Mouse (Mus musculus) bone marrow macrophage, adult 2 months (primary cell): ENCODE measurements at regions not wholly inside any gene's neighbourhood (a gene's known extent, or its start where the extent isn't known, plus 50 kb on each side); places are given as distances from the start of the nearest gene placed in this dataset.

Source experiments
- H3K27ac ChIP-seq: 2 replicates; pipeline ENCODE4 v1.5.1; 2012; ENCODE audit warnings: low read depth, low read length; ENCODE audit not compliant: insufficient read depth
- H3K4me1 ChIP-seq: 2 replicates; pipeline ENCODE4 v1.6.1; 2012; ENCODE audit warnings: low read length; ENCODE audit not compliant: control insufficient read depth, insufficient read depth
- H3K4me3 ChIP-seq: 2 replicates; pipeline ENCODE4 v1.5.1; 2012; ENCODE audit warnings: mild to moderate bottlenecking, low read length, moderate library complexity; ENCODE audit not compliant: insufficient read depth
- CTCF ChIP-seq: IDR thresholded peaks from 2 replicates; pipeline ENCODE4 v1.5.1; 2012; ENCODE audit warnings: low read depth, mild to moderate bottlenecking, low read length, moderate library complexity
- POLR2A ChIP-seq: IDR thresholded peaks from 2 replicates; pipeline ENCODE4 v1.6.1; 2012; ENCODE audit warnings: mild to moderate bottlenecking, low read depth, low read length, borderline replicate concordance

DNA sequence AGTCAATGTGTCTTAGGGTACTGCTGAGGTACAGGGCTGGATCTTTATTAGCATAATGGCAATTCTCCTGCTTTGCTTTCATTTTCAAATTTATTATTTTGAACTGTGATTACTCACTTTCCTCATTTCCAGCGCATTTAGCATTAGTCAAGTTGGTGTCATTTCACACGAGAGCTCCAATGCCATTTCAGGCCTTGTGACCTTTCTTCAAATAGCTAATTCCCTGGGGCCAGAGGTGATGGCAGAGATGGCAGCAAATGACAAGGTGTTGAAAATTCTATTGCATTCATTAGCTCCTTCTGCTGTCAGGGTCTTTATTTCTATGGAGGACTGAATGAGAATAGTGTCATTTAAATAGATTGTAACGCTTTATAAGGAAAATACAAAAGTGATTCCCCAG lies 300.9 kb upstream of the Dcn start:
- Histone ChIP-seq H3K4me1 (no peaks in the 10 kb centered on the region), H3K27ac (no peak overlapping the region), H3K4me3 (no peak overlapping the region)
- TF ChIP-seq POLR2A: no peak
- no peak for TF ChIP-seq CTCF

DNA sequence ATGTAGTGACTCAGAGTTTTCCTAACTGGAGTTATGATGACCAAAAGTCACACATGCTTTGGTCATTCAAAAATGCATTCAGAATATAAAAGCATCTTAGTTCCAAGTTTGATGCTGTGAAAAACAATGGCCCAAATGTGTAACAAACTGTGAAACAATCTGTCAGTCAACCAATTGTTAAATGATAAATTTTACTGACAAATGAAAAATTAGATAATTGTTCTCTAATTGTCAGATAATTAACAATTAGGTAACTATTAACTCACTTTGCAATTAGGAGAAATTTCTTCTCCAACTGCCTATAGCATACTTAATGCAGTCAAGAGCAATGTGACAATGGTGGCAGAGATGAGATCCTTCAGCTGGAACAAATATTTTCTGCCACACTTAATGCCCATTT lies 289.7 kb upstream of the Dcn start:
- no peak overlapping the region for H3K27ac ChIP-seq

DNA sequence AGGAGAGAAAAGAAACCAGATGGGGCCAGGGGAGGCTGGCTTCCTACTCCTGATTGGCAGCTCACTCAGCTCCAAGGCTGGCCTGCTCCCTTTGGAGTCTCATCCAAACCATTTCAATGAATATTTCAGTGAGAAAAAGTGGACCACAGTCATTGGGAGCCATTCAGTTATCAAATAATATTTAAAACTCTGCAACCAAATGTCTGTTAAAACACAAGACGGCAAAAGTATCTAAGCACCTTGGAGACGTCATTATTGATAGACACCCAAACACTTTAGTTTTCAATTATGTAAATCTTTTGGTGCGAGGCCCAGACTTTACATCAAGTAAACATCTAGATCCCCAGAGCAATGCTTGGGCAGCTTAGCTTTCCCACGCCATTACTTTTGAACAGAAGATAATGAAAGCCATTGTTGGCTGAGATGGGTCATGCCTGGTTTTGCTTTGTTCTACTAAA lies 268.1 kb upstream of the Dcn start:
- no peak for TF ChIP-seq POLR2A
- TF ChIP-seq CTCF: no peak
- no peak overlapping the region for H3K4me3 ChIP-seq
- no peaks in the 10 kb centered on the region for H3K4me1 ChIP-seq
- H3K27ac ChIP-seq: no peak overlapping the region

More for the DNA sequence above, 289.7 kb upstream of the Dcn start:
- Histone ChIP-seq H3K4me3 (no peak overlapping the region), H3K4me1 (no peaks in the 10 kb centered on the region)
- TF ChIP-seq CTCF: no peak
- no peak for TF ChIP-seq POLR2A

DNA sequence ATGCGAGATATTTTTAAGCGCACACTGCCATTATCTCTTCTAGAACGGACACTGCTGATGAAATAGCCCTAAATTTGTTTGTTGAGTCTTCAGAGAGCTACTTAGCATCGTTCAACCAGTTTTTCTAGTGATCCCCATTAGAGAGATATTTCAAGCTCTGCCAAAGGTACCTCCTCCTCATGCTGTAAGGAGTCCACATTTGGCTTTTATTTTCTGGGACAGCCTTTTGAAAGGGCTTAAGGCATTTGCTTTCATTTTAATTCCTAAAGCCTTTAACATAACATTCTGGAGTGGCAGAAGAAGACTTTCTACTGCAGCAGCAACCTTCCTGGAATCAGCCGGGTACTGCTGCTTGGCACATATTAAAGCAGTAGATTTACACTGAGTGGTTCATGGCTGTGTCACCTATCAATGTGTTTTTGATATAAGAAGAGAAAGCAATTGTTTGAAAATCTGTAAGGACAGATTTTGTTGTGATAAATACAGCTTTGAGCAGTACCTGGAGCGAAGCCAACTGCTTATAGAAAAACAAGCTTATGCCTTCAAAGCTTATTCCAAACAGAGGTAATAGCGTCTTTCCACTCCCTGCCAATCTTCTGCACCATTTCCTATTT lies 267.5 kb upstream of the Dcn start:
- Histone ChIP-seq H3K4me1 (no peaks in the 10 kb centered on the region), H3K27ac (no peak overlapping the region), H3K4me3 (no peak overlapping the region)
- TF ChIP-seq POLR2A (no peak), CTCF (no peak)

DNA sequence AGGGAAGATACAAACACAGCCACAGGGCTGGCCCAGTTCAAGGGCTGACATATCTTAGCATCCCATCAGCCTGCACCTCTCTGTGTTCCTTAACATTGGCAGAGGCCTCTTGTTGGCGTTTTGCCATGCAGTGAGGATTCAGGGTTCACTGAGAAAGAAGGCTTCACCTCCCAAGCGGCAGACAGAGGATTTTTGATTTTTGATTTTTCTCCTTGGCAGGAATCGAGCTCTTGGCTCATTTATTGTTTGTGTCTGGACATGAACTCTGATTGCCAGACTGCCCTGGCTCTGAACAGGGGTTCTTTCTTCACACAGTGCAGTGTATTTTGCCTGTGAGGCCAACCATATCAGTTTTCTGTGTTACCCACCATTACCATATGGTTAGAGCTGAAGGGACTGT lies 259.9 kb upstream of the Dcn start:
- Histone ChIP-seq H3K4me3 (no peak overlapping the region), H3K27ac (no peak overlapping the region), H3K4me1 (no peaks in the 10 kb centered on the region)
- TF ChIP-seq CTCF: no peak
- TF ChIP-seq POLR2A: no peak

DNA sequence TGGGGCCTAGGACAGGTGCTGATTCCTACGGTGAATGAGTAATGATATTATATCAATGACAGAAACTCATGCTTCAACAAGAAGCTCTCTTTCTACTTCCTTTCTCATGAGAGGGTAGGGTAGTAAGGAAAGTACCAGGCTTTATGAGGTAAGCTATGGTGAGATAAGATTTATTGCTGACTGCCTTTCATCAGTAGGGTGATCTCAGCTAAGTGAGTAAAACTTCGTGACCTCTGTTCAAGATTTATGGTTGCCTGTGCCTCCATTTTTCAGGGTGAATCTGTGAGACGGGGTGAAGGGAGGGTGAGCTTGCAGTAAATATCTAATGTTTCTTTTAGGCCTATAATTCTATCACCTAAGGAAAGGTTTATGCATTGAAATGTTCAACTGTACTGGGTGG lies 259.0 kb upstream of the Dcn start:
- TF ChIP-seq CTCF (no peak), POLR2A (no peak)
- no peak overlapping the region for H3K27ac ChIP-seq
- H3K4me1 ChIP-seq: no peaks in the 10 kb centered on the region
- no peak overlapping the region for H3K4me3 ChIP-seq

DNA sequence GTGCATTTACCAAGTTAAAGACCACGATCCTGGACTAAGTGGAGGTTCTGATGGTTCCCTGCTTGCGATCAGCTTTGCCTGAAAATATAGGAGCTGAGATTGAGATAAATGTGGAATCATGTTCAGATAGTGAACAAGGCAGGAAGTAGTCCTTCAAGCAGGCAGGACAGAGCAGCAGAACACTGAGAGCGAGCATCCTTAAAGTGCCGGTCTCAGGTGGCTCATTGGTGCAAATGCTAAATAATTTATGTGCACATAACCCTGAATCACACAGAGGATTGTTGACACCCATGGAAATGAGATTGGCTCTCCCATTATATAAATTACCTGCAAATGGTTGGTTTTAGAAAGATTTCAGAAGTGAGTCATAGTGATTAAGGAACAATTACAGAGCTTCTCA lies 243.8 kb upstream of the Dcn start:
- H3K27ac ChIP-seq: no peak overlapping the region
- H3K4me3 ChIP-seq: no peak overlapping the region
- H3K4me1 ChIP-seq: no peaks in the 10 kb centered on the region
- TF ChIP-seq POLR2A: no peak
- TF ChIP-seq CTCF: no peak

DNA sequence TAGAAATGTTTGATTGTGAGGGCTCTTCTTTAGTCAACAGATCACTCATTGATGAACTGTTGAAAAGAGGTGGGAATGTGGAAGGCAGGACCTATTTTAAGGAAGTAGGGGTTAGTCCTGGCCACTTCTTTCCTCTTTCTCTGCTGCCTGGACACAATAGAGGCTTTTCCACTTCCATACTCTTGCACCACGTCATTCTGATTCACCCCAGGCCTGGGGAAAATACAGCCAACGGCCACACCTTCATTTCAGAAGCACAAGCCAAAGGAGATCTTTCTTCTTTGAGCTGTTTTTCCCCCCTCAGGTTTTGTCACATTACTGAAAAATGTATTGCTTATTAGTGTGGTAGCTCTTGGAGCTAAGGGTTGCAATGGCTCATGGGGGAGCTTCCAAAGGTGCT lies 237.9 kb upstream of the Dcn start:
- peak overlapping the region; percentile 21; the same call in 1 of the 2 replicates for H3K27ac ChIP-seq
- no peak overlapping the region for H3K4me3 ChIP-seq
- no peak for TF ChIP-seq POLR2A
- no peak for TF ChIP-seq CTCF
- H3K4me1 ChIP-seq: peaks cover 12% of the 10 kb centered on the region

DNA sequence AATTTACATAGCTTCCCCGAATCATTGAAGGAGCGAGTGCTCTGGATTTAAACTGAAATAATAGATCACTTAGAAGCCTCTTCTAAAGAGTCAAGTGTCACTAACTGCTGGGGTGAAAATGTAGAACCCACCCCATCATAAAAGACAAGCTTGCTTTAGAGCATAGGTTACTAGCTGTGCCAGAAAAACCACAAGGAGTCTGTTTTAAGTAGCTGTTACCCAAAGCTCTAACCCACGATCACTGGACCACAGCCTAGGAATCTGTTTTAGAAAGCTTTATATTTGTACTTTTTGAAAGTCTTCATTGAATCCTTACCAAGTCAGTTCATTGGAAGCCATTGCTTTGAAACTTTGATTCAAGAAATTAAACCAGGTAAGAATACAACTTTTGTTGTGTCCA lies 233.7 kb upstream of the Dcn start:
- no peak overlapping the region for H3K27ac ChIP-seq
- H3K4me1 ChIP-seq: peaks cover 19% of the 10 kb centered on the region
- TF ChIP-seq POLR2A: no peak
- no peak for TF ChIP-seq CTCF
- H3K4me3 ChIP-seq: no peak overlapping the region

DNA sequence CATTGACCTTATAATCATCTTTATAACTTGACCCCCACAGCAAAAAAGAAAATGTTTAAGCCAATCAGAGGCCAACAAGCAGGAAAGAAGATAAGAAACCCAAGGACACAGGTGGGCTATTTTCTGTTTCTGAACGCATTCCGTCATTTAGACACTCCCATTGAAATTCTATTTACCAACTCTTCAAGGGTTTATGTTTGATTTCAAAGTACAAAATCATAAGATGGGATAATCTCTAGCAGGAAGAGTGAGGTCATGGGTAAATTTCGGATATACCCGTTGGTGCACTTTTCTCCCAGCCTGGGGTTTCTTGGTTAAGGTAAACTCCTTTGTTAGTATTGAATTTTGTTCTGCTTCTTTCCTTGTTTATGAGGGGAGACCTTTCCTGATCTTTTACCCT lies 230.9 kb upstream of the Dcn start:
- peaks cover 10% of the 10 kb centered on the region for H3K4me1 ChIP-seq
- TF ChIP-seq POLR2A (no peak), CTCF (no peak)
- no peak overlapping the region for H3K27ac ChIP-seq
- H3K4me3 ChIP-seq: no peak overlapping the region

DNA sequence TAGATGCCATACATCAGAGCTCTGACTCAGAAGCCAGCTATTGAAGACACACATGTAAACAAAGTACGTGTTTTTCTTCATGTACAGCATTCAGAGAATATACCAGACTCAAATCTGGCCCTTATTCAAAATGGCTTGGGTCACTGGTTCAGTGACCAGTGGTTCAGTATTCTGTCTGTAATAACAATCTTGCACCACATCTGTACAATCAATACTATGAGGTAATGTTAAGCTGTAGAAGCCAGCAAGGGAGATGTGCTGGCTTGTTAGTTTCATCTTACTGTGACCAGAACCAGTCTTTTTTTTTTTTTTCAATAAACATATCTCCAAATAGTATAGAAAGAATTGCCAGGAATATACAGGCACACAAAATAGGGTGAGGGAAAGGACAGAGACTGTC lies 229.6 kb upstream of the Dcn start:
- no peak overlapping the region for H3K27ac ChIP-seq
- TF ChIP-seq CTCF (no peak), POLR2A (no peak)
- H3K4me3 ChIP-seq: no peak overlapping the region
- H3K4me1 ChIP-seq: peaks cover 10% of the 10 kb centered on the region
